Mouse (Mus musculus): Measurements from ENCODE around the gene Prkce. TPM values are rescaled to one million over a fixed set of nuclear protein-coding genes. Genes with fewer than 3 reads are reported as not detected.

Gene Prkce
- polyA plus RNA-seq, 1 experiment = 1.9 TPM

GRCm38 (mm10) chr17:86499359-86500045 lies 331.9 kb downstream of the Prkce start:
- H3K4me2 ChIP-seq (ENCODE audit: low read depth) = no peak overlapping the region

GRCm38 (mm10) chr17:86501393-86501792 lies 333.8 kb downstream of the Prkce start:
- H3K79me2 ChIP-seq (ENCODE audit: control insufficient read depth, insufficient read depth) = no peaks in the 10 kb centered on the region
- H3K4me2 ChIP-seq (ENCODE audit: low read depth) = no peak overlapping the region
- H3K27me3 ChIP-seq (ENCODE audit: control insufficient read depth, insufficient read depth, insufficient read length) = no peaks in the 10 kb centered on the region
- H3K4me3 ChIP-seq = no peak overlapping the region
- no peaks in the 10 kb centered on the region for H3K36me3 ChIP-seq (ENCODE audit: control insufficient read depth, insufficient read depth)
- no peak overlapping the region for H3ac ChIP-seq (ENCODE audit: control insufficient read depth, insufficient read length)
- TF ChIP-seq POLR2A (IDR thresholded peaks at IDR 0.05; ENCODE audit: insufficient read length, low read depth) (no peak), E2F4 (IDR thresholded peaks at IDR 0.05; ENCODE audit: insufficient read depth) (no peak)

More at GRCm38 (mm10) chr17:86499359-86500045, 331.9 kb downstream of the Prkce start:
- no peaks in the 10 kb centered on the region for H3K79me2 ChIP-seq (ENCODE audit: control insufficient read depth, insufficient read depth)
- H3K4me3 ChIP-seq = no peak overlapping the region
- no peak overlapping the region for H3ac ChIP-seq (ENCODE audit: control insufficient read depth, insufficient read length)
- no peaks in the 10 kb centered on the region for H3K36me3 ChIP-seq (ENCODE audit: control insufficient read depth, insufficient read depth)
- TF ChIP-seq POLR2AphosphoS2 (IDR thresholded peaks at IDR 0.05; ENCODE audit: insufficient read length, low read depth) = no peak
- TF ChIP-seq USF1 (IDR thresholded peaks at IDR 0.05; ENCODE audit: low read depth) = no peak
- no peak for TF ChIP-seq MYOD1 (IDR thresholded peaks at IDR 0.05; ENCODE audit: control insufficient read depth in 1 of 3, insufficient read length in 2 of 3, low read depth in 2 of 3)
- H3K27me3 ChIP-seq (ENCODE audit: control insufficient read depth, insufficient read depth, insufficient read length) = no peaks in the 10 kb centered on the region

- Histone ChIP-seq H3K36me3 (ENCODE audit: control insufficient read depth, insufficient read depth) (no peaks in the 10 kb centered on the region), H3ac (ENCODE audit: control insufficient read depth, insufficient read length) (no peak overlapping the region), H3K79me2 (ENCODE audit: control insufficient read depth, insufficient read depth) (no peaks in the 10 kb centered on the region), H3K4me2 (ENCODE audit: low read depth) (no peak overlapping the region), H3K27me3 (ENCODE audit: control insufficient read depth, insufficient read depth, insufficient read length) (no peaks in the 10 kb centered on the region), H3K4me3 (no peak overlapping the region)
- TF ChIP-seq TCF12 (IDR thresholded peaks at IDR 0.05; ENCODE audit: insufficient read depth, poor library complexity, severe bottlenecking) (no peak), E2F4 (IDR thresholded peaks at IDR 0.05; ENCODE audit: insufficient read depth) (no peak), REST (IDR thresholded peaks at IDR 0.05; ENCODE audit: insufficient read depth, insufficient read length) (no peak), TCF3 (IDR thresholded peaks at IDR 0.05; ENCODE audit: insufficient read length, low read depth) (no peak), MAX (IDR thresholded peaks at IDR 0.05; ENCODE audit: low read depth) (no peak), SRF (IDR thresholded peaks at IDR 0.05; ENCODE audit: control insufficient read depth, insufficient read length, low read depth) (no peak), POLR2AphosphoS2 (IDR thresholded peaks at IDR 0.05; ENCODE audit: insufficient read length, low read depth) (no peak), MYOG (IDR thresholded peaks at IDR 0.05; ENCODE audit: control insufficient read depth in 1 of 3, insufficient read depth in 1 of 3, insufficient read length in 2 of 3, low read depth in 2 of 3) (no peak), POLR2A (IDR thresholded peaks at IDR 0.05; ENCODE audit: insufficient read length, low read depth) (no peak), MYOD1 (IDR thresholded peaks at IDR 0.05; ENCODE audit: control insufficient read depth in 1 of 3, insufficient read length in 2 of 3, low read depth in 2 of 3) (no peak), CEBPB (IDR thresholded peaks at IDR 0.05; ENCODE audit: insufficient read depth, poor library complexity, severe bottlenecking) (no peak), USF1 (IDR thresholded peaks at IDR 0.05; ENCODE audit: low read depth) (no peak)
Observed at GRCm38 (mm10) chr17:86503208-86503897, 335.8 kb downstream of the Prkce start.

GRCm38 (mm10) chr17:86505183-86505631 lies 337.6 kb downstream of the Prkce start, which contains the start of gene Gm10309:
Gm10309 (minus strand) TSS chr17:86505232.
- no peak within 1 kb of the TSS for H3K4me2 ChIP-seq (ENCODE audit: low read depth)
- TF ChIP-seq MAX (IDR thresholded peaks at IDR 0.05; ENCODE audit: low read depth) (no peak), POLR2AphosphoS2 (IDR thresholded peaks at IDR 0.05; ENCODE audit: insufficient read length, low read depth) (no peak), POLR2A (IDR thresholded peaks at IDR 0.05; ENCODE audit: insufficient read length, low read depth) (no peak), REST (IDR thresholded peaks at IDR 0.05; ENCODE audit: insufficient read depth, insufficient read length) (no peak), TCF3 (IDR thresholded peaks at IDR 0.05; ENCODE audit: insufficient read length, low read depth) (no peak), MYOG (IDR thresholded peaks at IDR 0.05; ENCODE audit: control insufficient read depth in 1 of 3, insufficient read depth in 1 of 3, insufficient read length in 2 of 3, low read depth in 2 of 3) (no peak), SRF (IDR thresholded peaks at IDR 0.05; ENCODE audit: control insufficient read depth, insufficient read length, low read depth) (no peak), E2F4 (IDR thresholded peaks at IDR 0.05; ENCODE audit: insufficient read depth) (no peak), TCF12 (IDR thresholded peaks at IDR 0.05; ENCODE audit: insufficient read depth, poor library complexity, severe bottlenecking) (no peak), CEBPB (IDR thresholded peaks at IDR 0.05; ENCODE audit: insufficient read depth, poor library complexity, severe bottlenecking) (no peak), USF1 (IDR thresholded peaks at IDR 0.05; ENCODE audit: low read depth) (no peak), MYOD1 (IDR thresholded peaks at IDR 0.05; ENCODE audit: control insufficient read depth in 1 of 3, insufficient read length in 2 of 3, low read depth in 2 of 3) (no peak)
- no peaks in the 10 kb centered on the region for H3K79me2 ChIP-seq (ENCODE audit: control insufficient read depth, insufficient read depth)
- H3K27me3 ChIP-seq (ENCODE audit: control insufficient read depth, insufficient read depth, insufficient read length) = no peaks in the 10 kb centered on the region
- no peak within 1 kb of the TSS for H3ac ChIP-seq (ENCODE audit: control insufficient read depth, insufficient read length)
- H3K4me3 ChIP-seq = no peak within 1 kb of the TSS
- H3K36me3 ChIP-seq (ENCODE audit: control insufficient read depth, insufficient read depth) = no peaks in the 10 kb centered on the region

GRCm38 (mm10) chr17:86506881-86507280 lies 339.3 kb downstream of the Prkce start:
- Histone ChIP-seq H3K27me3 (ENCODE audit: control insufficient read depth, insufficient read depth, insufficient read length) (no peaks in the 10 kb centered on the region), H3K4me2 (ENCODE audit: low read depth) (no peak overlapping the region), H3ac (ENCODE audit: control insufficient read depth, insufficient read length) (no peak overlapping the region), H3K4me3 (no peak overlapping the region), H3K36me3 (ENCODE audit: control insufficient read depth, insufficient read depth) (no peaks in the 10 kb centered on the region), H3K79me2 (ENCODE audit: control insufficient read depth, insufficient read depth) (no peaks in the 10 kb centered on the region)
- TF ChIP-seq E2F4 (IDR thresholded peaks at IDR 0.05; ENCODE audit: insufficient read depth) (no peak), REST (IDR thresholded peaks at IDR 0.05; ENCODE audit: insufficient read depth, insufficient read length) (no peak), MAX (IDR thresholded peaks at IDR 0.05; ENCODE audit: low read depth) (no peak), POLR2A (IDR thresholded peaks at IDR 0.05; ENCODE audit: insufficient read length, low read depth) (no peak), TCF3 (IDR thresholded peaks at IDR 0.05; ENCODE audit: insufficient read length, low read depth) (no peak), CEBPB (IDR thresholded peaks at IDR 0.05; ENCODE audit: insufficient read depth, poor library complexity, severe bottlenecking) (no peak), POLR2AphosphoS2 (IDR thresholded peaks at IDR 0.05; ENCODE audit: insufficient read length, low read depth) (no peak), SRF (IDR thresholded peaks at IDR 0.05; ENCODE audit: control insufficient read depth, insufficient read length, low read depth) (no peak), MYOD1 (IDR thresholded peaks at IDR 0.05; ENCODE audit: control insufficient read depth in 1 of 3, insufficient read length in 2 of 3, low read depth in 2 of 3) (no peak), MYOG (IDR thresholded peaks at IDR 0.05; ENCODE audit: control insufficient read depth in 1 of 3, insufficient read depth in 1 of 3, insufficient read length in 2 of 3, low read depth in 2 of 3) (no peak)
